Mouse (Mus musculus) cerebellum, adult 2 months (tissue): ENCODE results near the gene Syt3.

Experiments
- CTCF ChIP-seq: fragments of 200-500 bp; IDR thresholded peaks from 2 replicates; pipeline ENCODE4 v1.5.1; 2011; ENCODE audit warnings: low read depth, mild to moderate bottlenecking, control low read depth, low read length, moderate library complexity, borderline replicate concordance; ENCODE audit not compliant: insufficient read depth
- POLR2A ChIP-seq: fragments of 200-500 bp; IDR thresholded peaks from 2 replicates; pipeline ENCODE4 v1.6.1; 2011; ENCODE audit warnings: low read length, control low read depth, borderline replicate concordance; ENCODE audit not compliant: insufficient read depth

DNA sequence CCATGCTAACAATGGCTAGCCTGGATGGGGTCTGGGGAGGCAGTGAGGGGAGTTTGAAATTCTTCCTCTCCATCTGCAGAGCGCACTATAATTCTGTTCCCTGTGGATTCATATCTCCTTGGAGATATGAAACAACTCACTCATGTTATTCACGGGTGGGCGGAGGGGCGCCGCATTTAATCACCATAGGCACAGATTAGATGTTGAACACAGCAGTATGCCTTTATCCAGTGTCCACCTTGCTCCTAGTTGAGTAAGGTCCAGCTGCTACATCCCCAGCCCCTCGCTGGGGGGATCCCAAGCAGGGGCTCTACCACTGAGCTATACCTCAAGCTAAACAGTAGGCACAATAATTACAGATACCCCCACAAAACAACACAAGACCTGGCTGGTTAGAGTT, 28.5 kb upstream of the Syt3 start:
- TF ChIP-seq CTCF (no peak), POLR2A (no peak)
